Mouse (Mus musculus) stomach, embryonic 15.5 days (tissue): ENCODE measurements around the gene Fam78b. TPM values are rescaled to one million over a fixed set of nuclear protein-coding genes. Genes with fewer than 3 reads are reported as not detected.

Source experiments
- ATAC-seq: fragments of 200-750 bp; cut with Nextera tagmentation; 2 replicates; pipeline ENCODE4 v1.8.0; 2017; ENCODE audit warnings: low read depth, moderate number of reproducible peaks, moderate TSS enrichment; ENCODE audit not compliant: insufficient read depth, low FRiP score
- H3K27ac ChIP-seq: fragments of 300-500 bp; sonication (generic); 2 replicates; pipeline ENCODE4 v1.5.1; 2015; ENCODE audit warnings: mild to moderate bottlenecking, inconsistent platforms
- H3K27me3 ChIP-seq: fragments of 300-500 bp; sonication (generic); replicated peaks from 2 replicates; pipeline ENCODE4 v1.6.1; 2015; ENCODE audit warnings: inconsistent platforms
- H3K36me3 ChIP-seq: fragments of 300-500 bp; sonication (generic); 2 replicates; pipeline ENCODE4 v1.6.1; 2015; ENCODE audit warnings: inconsistent platforms
- H3K4me1 ChIP-seq: fragments of 300-500 bp; sonication (generic); 2 replicates; pipeline ENCODE4 v1.6.1; 2015; ENCODE audit warnings: inconsistent platforms
- H3K4me2 ChIP-seq: fragments of 300-500 bp; sonication (generic); 2 replicates; pipeline ENCODE4 v1.6.1; 2015; ENCODE audit warnings: mild to moderate bottlenecking, inconsistent platforms
- H3K4me3 ChIP-seq: fragments of 300-500 bp; sonication (generic); replicated peaks from 2 replicates; pipeline ENCODE4 v1.5.1; 2015; ENCODE audit warnings: inconsistent platforms
- H3K9ac ChIP-seq: fragments of 300-500 bp; sonication (generic); 2 replicates; pipeline ENCODE4 v1.6.1; 2015; ENCODE audit warnings: inconsistent platforms
- H3K9me3 ChIP-seq: fragments of 300-500 bp; sonication (generic); 2 replicates; pipeline ENCODE4 v1.6.1; 2016; ENCODE audit warnings: inconsistent platforms
- WGBS: fragments of 180-500 bp; shearing (Covaris S2); methylation state at CpG from one replicate; pipeline ENCODE4 v1.1.7; 2015; 5-methylcytosine and 5-hydroxymethylcytosine counted together
- polyA plus RNA-seq: library from polyadenylated mRNA; unstranded; fragments of >200 nt; fragmentation: Nextera tagmentation; extraction: Ambion mirVana; gene quantifications from 2 replicates; pipeline ENCODE4 v1.2.1, GENCODE M21; 2015

Gene Fam78b
- polyA plus RNA-seq, 1 experiment from 2014 or later, result 1.2 TPM

DNA sequence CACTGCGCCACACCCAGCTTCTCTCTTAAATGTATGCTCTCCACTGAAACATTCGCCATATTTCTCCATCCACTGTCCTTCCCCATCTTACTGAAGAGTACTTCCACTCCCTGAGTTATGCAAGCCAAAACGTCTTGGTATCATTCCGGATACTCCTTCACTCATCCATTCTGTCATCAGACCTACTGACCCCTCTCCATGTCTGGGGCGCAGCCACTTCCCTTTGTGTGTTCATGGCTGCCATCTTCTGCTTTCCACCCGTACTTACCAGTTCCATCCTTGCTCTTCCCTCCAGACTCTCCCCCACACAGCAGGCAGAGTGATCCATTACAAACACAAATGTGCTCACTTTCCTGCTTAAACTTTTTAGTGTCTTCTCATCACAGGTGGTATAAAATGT is 6.1 kb downstream of the Fam78b start:
- Histone ChIP-seq H3K4me2 (no peak overlapping the region), H3K27ac (no peak overlapping the region), H3K4me1 (0 out of 2 replicates have a peak, but pooled peaks cover under 1% of the 10 kb centered on the region), H3K4me3 (no peak overlapping the region), H3K9ac (no peak overlapping the region), H3K9me3 (no peaks in the 10 kb centered on the region), H3K27me3 (peaks cover 12% of the 10 kb centered on the region), H3K36me3 (no peaks in the 10 kb centered on the region)
- WGBS, result 72% methylated on average over 6 of the region's 6 CpGs
- ATAC-seq, result no peak

DNA sequence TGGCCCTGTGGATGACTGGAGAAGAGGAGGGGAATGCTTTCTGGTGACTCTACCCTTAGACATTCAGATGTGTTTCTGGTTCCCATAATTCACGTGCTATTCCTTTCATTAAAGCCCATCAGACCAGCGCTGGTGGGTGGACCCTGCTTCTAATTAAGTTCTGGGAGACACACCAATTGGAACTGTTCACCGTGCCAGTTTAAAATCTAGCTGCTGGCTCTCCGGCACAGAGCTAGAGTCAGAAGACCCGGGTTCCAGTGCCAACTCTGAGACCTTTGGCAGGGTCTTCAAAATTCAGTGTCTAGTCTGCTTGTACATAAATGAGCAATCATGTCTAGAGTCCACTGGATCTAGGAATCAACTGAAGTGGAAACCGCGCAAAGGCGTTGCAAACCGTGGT is 9.0 kb downstream of the Fam78b start:
- no peaks in the 10 kb centered on the region for H3K4me1 ChIP-seq
- H3K9me3 ChIP-seq, result no peaks in the 10 kb centered on the region
- H3K27me3 ChIP-seq, result no peaks in the 10 kb centered on the region
- no peak overlapping the region for H3K4me2 ChIP-seq
- no peaks in the 10 kb centered on the region for H3K36me3 ChIP-seq
- no peak for ATAC-seq
- WGBS, result 87% methylated on average over 9 of the region's 9 CpGs
- no peak overlapping the region for H3K27ac ChIP-seq
- no peak overlapping the region for H3K4me3 ChIP-seq
- H3K9ac ChIP-seq, result no peak overlapping the region

DNA sequence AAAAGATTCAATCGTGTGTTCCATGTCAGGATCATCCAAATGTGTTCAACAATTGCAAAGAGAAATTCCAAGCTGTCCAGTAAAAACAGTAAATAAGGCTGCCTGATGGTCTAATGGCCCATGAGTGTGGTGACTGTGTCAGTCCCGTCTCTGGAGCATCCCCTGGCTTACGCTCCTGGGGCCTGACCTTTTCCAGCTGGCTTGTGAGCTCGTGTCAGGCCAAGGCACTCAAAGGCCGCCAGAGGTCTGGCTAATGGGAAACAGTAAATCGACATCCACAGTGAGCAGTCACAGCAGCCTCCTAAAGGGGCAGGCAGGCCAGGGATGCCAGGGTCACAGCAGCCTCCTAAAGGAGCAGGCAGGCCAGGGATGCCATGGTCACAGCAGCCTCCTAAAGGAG is 10.1 kb downstream of the Fam78b start:
- ATAC-seq, result no peak
- H3K4me1 ChIP-seq, result no peaks in the 10 kb centered on the region
- WGBS, result 31% methylated on average over 6 of the region's 6 CpGs
- no peak overlapping the region for H3K27ac ChIP-seq
- H3K9me3 ChIP-seq, result no peaks in the 10 kb centered on the region
- no peaks in the 10 kb centered on the region for H3K36me3 ChIP-seq
- H3K27me3 ChIP-seq, result no peaks in the 10 kb centered on the region
- no peak overlapping the region for H3K4me3 ChIP-seq
- H3K9ac ChIP-seq, result no peak overlapping the region
- H3K4me2 ChIP-seq, result no peak overlapping the region

DNA sequence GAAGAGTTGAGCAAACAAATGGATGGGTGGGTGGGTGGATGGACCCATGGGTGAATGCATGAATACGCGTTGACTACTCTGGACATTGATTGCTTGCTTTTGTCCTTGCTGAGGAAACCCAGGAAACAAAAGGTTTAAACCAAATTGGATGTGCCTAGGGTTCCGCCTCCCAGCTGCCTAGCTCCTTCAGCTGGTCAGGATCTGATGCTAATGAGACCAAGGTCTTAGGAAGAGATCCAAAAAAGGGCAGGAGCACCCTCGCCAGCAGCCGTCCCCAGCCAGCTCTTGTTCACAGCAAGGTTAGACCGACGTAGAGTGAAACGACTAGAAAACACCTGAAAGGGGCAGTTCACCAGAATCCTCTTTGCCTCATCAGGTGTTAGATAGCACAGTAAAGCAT is 11.4 kb downstream of the Fam78b start:
- no peak overlapping the region for H3K4me2 ChIP-seq
- no peaks in the 10 kb centered on the region for H3K36me3 ChIP-seq
- H3K4me1 ChIP-seq, result no peaks in the 10 kb centered on the region
- H3K27me3 ChIP-seq, result no peaks in the 10 kb centered on the region
- H3K9ac ChIP-seq, result no peak overlapping the region
- H3K9me3 ChIP-seq, result no peaks in the 10 kb centered on the region
- H3K4me3 ChIP-seq, result no peak overlapping the region
- WGBS, result 87% methylated on average over 8 of the region's 8 CpGs
- no peak for ATAC-seq
- H3K27ac ChIP-seq, result no peak overlapping the region

DNA sequence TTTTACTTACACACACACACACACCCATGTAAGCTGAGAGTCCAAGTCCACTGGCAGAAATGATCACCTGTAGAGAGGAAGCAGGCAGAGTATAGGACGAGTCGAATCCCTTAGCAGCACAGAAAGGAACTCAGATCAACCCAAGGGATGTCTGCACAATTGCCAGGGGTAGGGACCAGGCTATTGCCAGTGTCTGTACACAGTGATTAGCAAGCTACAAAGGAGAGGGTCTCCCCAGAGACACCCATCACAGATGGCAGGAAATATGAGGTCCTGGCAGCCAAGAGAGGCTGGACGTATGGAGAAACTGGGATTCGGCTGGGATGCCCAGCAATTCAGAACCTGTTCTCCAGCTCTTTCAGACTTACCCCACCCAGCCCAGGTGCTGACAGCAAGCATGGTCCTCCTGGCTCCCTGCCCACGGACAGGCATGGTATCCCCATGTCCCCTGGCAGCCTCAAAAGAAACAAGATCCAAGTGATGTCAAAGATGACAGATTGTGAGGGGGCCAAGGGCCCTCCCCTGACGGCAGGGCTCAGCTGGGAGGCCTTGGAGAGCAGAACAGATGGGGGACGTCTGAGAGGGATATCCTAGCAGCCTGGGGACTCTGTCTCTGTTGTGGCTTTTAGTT is 12.1 kb downstream of the Fam78b start:
- ATAC-seq, result no peak
- WGBS, result 33% methylated on average over 7 of the region's 7 CpGs

DNA sequence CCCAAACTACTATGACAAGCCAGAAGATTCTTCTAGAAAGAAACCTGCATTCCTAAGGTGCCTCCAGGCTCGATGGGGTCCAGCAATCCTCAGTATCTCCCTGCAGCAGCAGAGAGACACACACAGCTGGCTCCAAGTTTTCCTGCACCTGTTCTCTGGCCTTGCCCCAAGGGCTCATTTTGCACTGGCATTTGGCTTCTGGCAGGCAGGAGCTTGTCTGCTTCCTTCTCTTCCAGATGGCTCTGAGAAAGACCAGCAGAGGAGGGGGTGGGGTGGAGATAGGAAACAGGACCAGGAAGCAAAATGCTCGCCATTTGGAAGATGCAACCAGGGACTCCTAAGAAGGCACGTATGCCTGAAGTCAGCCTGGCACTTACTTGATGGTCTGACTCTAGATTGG is 15.1 kb downstream of the Fam78b start:
- 52% methylated on average over 3 of the region's 3 CpGs for WGBS
- Histone ChIP-seq H3K9me3 (no peaks in the 10 kb centered on the region), H3K4me1 (no peaks in the 10 kb centered on the region), H3K4me3 (no peak overlapping the region), H3K27ac (no peak overlapping the region), H3K9ac (no peak overlapping the region), H3K4me2 (no peak overlapping the region), H3K36me3 (no peaks in the 10 kb centered on the region), H3K27me3 (no peaks in the 10 kb centered on the region)
- ATAC-seq, result no peak

More for the DNA sequence above, 12.1 kb downstream of the Fam78b start:
- no peaks in the 10 kb centered on the region for H3K9me3 ChIP-seq
- H3K4me2 ChIP-seq, result no peak overlapping the region
- no peaks in the 10 kb centered on the region for H3K27me3 ChIP-seq
- no peak overlapping the region for H3K27ac ChIP-seq
- H3K4me3 ChIP-seq, result no peak overlapping the region
- H3K4me1 ChIP-seq, result no peaks in the 10 kb centered on the region
- no peaks in the 10 kb centered on the region for H3K36me3 ChIP-seq
- H3K9ac ChIP-seq, result no peak overlapping the region

DNA sequence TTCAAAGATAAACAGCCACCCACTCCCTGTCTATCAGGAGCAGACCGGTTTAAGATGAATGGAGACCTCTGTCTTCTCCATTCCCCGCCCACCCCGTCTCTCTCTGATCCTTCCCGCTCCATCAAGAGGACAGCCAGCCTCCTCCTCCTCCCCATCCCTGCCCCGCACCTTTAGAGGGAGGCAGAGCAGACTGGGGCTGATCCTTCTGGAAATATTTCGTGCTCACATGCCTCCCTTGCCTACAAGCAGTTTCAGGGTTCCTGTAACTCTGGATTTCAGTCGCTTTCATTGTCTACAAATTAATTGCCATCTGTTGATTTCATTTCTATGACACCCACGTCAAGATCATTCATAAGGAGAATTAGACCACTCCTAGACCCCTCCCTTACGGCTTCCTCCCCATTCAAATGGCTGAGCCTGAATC is 20.8 kb downstream of the Fam78b start:
- WGBS, result 28% methylated on average over 9 of the region's 9 CpGs
- Histone ChIP-seq H3K36me3 (no peaks in the 10 kb centered on the region), H3K4me2 (no peak overlapping the region), H3K4me1 (no peaks in the 10 kb centered on the region), H3K4me3 (no peak overlapping the region), H3K9ac (no peak overlapping the region), H3K9me3 (no peaks in the 10 kb centered on the region), H3K27ac (no peak overlapping the region), H3K27me3 (no peaks in the 10 kb centered on the region)
- ATAC-seq, result no peak

DNA sequence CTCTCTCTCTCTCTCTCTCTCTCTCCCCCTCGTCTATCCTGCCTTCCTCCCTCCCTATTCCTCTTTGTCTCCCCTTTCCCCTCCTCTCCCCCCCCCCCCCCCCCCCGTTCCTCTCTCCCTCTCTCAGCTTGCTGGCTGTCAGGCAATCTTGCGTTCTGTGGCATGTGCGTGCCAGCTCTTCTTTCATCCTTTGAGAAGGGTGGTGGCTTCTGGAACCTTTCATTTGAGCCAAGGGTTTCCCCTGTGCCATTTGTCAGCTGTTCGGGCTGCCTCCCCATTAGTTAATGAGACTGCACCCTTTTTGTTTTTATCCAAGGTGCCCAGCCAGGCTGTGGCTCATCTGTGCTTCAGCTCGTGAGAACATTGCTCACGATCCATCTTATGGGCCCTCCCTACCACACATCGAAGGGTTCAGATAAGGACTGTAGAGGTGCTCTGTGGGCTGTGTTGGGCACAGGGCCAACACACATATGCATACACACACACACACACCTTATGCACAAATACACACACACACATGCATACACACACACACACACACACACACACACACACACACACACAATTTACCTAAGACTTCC is 21.4 kb downstream of the Fam78b start:
- WGBS, result 46% methylated on average over 7 of the region's 8 CpGs
- no peak for ATAC-seq
- H3K9me3 ChIP-seq, result no peaks in the 10 kb centered on the region
- no peak overlapping the region for H3K27ac ChIP-seq
- H3K36me3 ChIP-seq, result no peaks in the 10 kb centered on the region
- H3K4me2 ChIP-seq, result no peak overlapping the region
- H3K4me1 ChIP-seq, result no peaks in the 10 kb centered on the region
- H3K9ac ChIP-seq, result no peak overlapping the region
- H3K4me3 ChIP-seq, result no peak overlapping the region
- H3K27me3 ChIP-seq, result no peaks in the 10 kb centered on the region

DNA sequence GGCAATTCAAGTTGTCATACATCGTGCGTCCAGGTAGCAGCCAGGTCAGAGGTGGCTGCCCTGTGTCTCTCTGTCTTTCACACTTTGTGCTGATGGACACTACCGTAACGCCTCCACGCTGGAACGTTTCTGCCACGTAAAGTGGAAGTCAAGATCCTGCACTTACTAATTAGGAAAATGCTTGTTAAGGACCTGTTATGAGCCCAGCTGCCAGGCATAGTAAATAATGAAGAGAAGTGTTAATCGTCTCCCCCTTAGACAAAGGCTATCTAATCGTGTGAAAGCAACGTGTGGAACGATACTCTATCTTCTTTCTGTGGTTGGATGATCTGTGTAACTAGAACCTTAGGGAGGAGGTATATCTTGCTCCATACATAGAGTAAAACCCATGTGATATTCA is 22.6 kb downstream of the Fam78b start:
- Histone ChIP-seq H3K27me3 (no peaks in the 10 kb centered on the region), H3K4me3 (no peak overlapping the region), H3K4me1 (no peaks in the 10 kb centered on the region), H3K9me3 (no peaks in the 10 kb centered on the region), H3K27ac (no peak overlapping the region), H3K9ac (no peak overlapping the region), H3K4me2 (no peak overlapping the region), H3K36me3 (no peaks in the 10 kb centered on the region)
- ATAC-seq, result no peak
- 84% methylated on average over 11 of the region's 11 CpGs for WGBS

DNA sequence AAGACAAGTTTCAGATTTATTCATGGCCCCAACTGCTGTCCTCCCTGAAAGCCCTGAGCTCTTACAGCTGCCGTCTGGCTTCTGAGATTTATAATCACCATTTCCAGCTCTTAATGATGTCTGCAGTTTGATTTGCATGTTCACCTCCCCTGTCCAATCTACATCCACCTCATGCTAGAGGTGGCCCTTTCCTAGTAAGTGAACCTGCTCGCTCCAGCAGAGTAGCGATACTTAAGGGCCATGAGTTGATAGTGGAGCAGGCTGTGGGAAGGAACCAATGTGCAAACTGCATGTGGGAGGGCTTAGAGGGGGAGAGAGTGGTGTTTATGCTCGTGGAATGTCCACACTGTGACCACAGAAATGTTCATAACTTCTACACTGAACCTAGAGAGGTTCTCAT is 23.7 kb downstream of the Fam78b start:
- no peaks in the 10 kb centered on the region for H3K4me1 ChIP-seq
- ATAC-seq, result no peak
- H3K4me3 ChIP-seq, result no peak overlapping the region
- WGBS, result 49% methylated on average over 4 of the region's 4 CpGs
- no peaks in the 10 kb centered on the region for H3K36me3 ChIP-seq
- no peak overlapping the region for H3K27ac ChIP-seq
- H3K4me2 ChIP-seq, result no peak overlapping the region
- no peaks in the 10 kb centered on the region for H3K9me3 ChIP-seq
- no peaks in the 10 kb centered on the region for H3K27me3 ChIP-seq
- no peak overlapping the region for H3K9ac ChIP-seq

DNA sequence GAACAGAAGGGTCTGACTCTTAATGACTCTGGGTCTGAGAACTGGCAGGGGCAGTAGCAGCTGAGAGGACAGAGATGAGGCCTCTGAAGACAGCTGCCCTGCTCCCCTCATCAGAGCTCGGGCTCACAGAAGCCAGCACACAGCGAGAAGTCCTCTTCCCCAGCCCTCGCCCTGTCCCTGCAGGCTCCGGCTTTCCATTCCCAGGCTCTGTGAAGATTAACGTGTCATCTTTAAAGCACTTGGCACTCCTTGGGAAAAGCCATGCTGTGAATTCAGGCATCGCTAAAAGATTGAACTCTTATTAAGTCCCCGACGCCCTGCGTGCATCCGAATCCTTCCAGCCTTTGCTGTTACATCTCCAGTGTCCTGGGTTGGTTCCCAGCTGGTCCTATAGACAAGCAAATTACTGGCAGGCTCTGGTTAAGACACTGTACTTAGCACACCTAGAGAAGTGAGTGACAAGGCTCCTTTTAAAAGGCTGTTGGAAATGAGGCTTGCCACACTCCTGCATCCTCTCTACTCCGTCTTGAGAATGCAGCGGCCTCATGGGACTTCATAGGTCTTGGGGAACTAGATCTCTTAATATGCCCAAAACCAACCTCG is 30.9 kb downstream of the Fam78b start:
- Histone ChIP-seq H3K27ac (no peak overlapping the region), H3K27me3 (no peaks in the 10 kb centered on the region), H3K36me3 (no peaks in the 10 kb centered on the region), H3K4me2 (no peak overlapping the region), H3K4me1 (no peaks in the 10 kb centered on the region), H3K9ac (no peak overlapping the region), H3K9me3 (no peaks in the 10 kb centered on the region), H3K4me3 (no peak overlapping the region)
- no peak for ATAC-seq
- WGBS, result 66% methylated on average over 13 of the region's 13 CpGs

DNA sequence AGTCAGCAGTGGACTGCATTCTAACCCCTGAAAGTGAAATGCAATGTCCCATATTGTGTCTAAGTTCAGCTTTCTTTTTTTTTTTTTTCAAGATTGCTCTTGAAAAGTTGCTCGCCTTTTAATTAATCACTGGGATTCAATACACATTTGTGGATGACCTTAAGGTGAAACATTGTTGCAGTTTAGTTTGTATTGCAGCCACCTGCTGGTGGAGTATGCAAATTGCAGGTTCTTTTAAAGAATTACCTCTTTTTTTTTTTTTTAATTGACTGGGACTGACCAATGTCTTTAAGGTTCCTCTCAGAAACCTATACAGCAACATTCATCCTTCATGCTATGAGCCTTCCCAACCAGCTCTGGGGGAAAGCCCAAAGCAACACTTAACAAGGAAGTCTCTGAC is 33.2 kb downstream of the Fam78b start:
- H3K36me3 ChIP-seq, result no peaks in the 10 kb centered on the region
- H3K4me3 ChIP-seq, result no peak overlapping the region
- 79% methylated on average over 1 of the region's 1 CpGs for WGBS
- no peaks in the 10 kb centered on the region for H3K27me3 ChIP-seq
- H3K9ac ChIP-seq, result no peak overlapping the region
- H3K4me1 ChIP-seq, result no peaks in the 10 kb centered on the region
- H3K4me2 ChIP-seq, result no peak overlapping the region
- H3K9me3 ChIP-seq, result no peaks in the 10 kb centered on the region
- no peak for ATAC-seq
- no peak overlapping the region for H3K27ac ChIP-seq
